Mouse (Mus musculus) erythroid progenitor cell, adult 5-6 weeks (primary cell): ENCODE measurements around the gene Flrt1. TPM values are rescaled to one million over a fixed set of nuclear protein-coding genes. Genes with fewer than 3 reads are reported as not detected.

Source experiments
- ATAC-seq: replicated peaks from 2 replicates; pipeline ENCODE4 v1.8.0; 2016; ENCODE audit warnings: moderate number of reproducible peaks, mild to moderate bottlenecking, moderate TSS enrichment, inconsistent platforms; ENCODE audit not compliant: poor library complexity, low FRiP score, severe bottlenecking
- total RNA-seq, 2 experiments: library from RNA; stranded (forward) in 1 of 2; stranded (reverse) in 1 of 2; fragments of 150-400 nt in 1 of 2; fragments of 186-747, 209-891 nt in 1 of 2; gene quantifications; 2 replicates each; pipeline versions ENCODE4 v1.2.3 to v1.2.4; 2015 to 2017; ENCODE audit warnings: low replicate concordance in 2 of 2

The Flrt1 gene
- total RNA-seq, 2 experiments from 2014 or later: not detected

DNA sequence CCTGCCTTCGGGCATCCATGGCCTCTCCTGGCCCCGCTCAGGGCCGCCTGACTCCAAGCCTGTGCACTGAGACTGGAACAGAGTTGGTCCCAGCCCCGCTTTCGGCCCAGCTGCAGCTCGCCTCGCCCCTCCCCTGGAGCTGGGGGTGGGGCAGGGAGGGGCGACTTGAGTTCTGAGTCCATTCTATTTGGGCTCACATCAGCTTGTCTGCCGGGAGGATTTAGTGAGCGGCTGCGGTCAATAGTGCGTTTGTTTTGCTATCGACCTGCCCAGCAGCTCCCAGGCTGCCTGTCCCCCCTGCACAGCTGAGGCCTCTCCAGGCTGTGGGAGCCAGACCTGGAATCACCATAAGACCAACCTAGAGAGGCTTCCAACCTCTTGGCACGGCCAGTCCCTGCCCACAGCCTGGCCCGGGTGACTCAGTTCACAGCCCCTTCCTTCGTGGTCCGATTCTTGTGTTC lies 29.1 kb upstream of the Flrt1 start:
- no peak for ATAC-seq

DNA sequence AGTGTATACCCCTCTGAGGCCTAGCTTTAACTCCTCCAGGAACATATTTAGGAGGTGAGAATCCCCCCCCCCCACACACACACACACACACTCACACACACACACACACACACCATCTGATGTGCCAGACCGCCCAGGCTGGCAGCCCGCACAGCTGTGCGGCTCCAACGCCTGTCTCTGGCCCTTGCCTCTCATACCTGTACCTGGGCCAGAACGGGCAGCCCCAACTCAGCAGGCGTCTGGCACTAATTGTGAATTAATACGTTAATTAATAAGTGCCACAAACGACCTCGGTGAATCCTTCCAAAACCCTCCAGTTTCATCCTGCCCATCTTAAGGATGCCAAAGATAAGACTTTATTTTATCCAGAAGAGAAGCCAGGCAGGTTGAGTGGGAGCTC lies 27.9 kb upstream of the Flrt1 start:
- ATAC-seq: no peak

DNA sequence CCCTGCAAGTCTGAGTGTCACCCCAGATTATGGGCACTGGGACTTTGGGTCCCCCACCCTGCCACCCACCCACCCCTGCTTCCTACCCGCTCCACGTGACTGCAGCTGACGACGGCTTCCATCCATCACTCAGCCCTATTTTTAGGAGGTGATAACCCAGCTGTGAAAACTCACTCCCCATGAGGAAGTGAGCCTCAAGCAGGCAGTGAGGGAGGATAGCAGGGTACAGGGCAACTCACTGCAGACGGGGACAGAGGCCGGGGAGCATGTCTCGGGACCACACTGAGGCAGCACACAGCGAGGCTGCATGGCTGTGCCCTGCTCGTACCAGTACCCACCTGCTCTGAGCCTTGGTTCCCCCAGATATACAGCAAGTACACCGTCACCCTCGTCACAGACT lies 24.8 kb upstream of the Flrt1 start:
- ATAC-seq: no peak

- ATAC-seq: no peak
Measured at GRCm38 (mm10) chr19:7128551-7129475, 23.3 kb upstream of the Flrt1 start.

GRCm38 (mm10) chr19:7126933-7127332 lies 21.4 kb upstream of the Flrt1 start:
- ATAC-seq: no peak

- no peak for ATAC-seq
Measured at GRCm38 (mm10) chr19:7126209-7126608, 20.7 kb upstream of the Flrt1 start.

GRCm38 (mm10) chr19:7125526-7126156 lies 20.1 kb upstream of the Flrt1 start:
- peak; percentile 11; the same call in 1 of the 2 replicates for ATAC-seq

- ATAC-seq: no peak
Measured at GRCm38 (mm10) chr19:7122698-7123306, 17.3 kb upstream of the Flrt1 start.

DNA sequence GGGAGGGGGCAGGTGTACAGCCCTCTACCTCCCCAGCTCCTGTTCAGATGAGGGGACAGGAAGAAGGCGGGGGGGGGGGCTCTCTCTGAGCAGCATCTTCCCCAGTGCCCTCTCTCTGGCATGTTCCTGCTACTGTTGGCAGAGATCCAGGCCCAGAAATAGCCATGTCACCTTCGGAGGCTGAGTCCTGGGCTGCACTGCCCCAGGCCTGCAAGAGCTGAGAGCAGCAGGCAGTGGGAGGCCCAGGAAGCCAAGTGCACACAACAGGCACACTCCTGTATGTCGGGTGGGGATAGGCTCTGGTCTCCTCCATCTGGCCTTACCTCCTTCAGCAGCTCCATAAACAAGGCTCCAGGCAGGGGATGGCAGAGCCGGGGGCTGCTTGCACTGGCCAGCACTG lies 16.7 kb upstream of the Flrt1 start:
- ATAC-seq: no peak

GRCm38 (mm10) chr19:7121252-7121651 lies 15.7 kb upstream of the Flrt1 start:
- ATAC-seq: no peak

- peak; percentile 40; the same call in 1 of the 2 replicates for ATAC-seq
Measured at GRCm38 (mm10) chr19:7117653-7118307, 12.3 kb upstream of the Flrt1 start.

DNA sequence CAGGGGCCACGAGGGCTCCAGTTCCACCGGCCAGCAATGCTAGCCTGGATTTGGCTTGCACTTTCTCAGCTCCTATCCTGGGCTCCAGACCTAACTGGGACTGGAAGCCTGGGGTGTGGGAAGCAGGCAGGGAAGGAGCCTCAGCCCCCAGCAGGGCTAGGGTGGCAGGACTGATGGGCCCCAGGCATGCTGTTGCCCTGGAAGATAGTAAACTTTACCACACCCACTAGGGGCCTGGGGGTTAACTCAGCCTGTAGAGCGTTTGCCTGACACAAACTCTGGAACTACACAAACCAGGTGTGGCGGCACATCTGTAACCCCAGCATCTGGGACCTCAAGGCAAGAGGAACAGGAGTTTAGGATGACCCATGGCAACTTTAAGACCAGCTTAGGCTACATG lies 11.6 kb upstream of the Flrt1 start:
- no peak for ATAC-seq

DNA sequence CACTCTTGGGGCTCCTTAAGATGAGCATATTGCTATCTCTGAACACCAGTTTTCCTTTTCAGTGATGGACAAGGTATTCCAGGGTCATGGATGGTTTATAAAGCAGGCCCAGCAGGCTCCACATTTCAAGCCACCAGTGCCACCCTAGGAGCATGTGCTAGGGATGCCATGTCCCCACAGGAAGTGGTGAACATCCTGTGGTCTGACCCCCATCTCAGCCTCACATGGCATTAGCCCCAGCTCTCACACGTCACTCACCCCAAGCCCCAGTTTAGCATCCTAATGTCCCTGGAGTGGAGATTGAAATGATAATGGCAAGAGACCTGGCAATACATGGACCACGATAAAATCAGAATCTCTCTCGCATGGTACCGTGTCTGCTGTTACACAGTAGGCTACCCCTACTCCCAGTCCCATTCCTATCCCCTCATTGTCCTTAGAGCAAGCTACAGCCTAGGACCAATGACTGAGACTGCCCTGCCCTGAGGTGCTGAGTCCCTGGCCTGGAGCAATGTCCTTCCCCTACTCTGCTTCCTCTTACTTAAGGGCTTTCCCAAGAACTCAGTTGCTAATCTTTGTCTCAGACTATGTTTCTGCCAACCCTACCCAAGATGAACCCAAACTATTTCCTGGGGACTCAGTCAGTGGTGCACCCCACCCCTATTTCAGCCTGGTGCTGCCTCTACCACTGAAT lies 10.7 kb upstream of the Flrt1 start:
- ATAC-seq: no peak

- no peak for ATAC-seq
Measured at GRCm38 (mm10) chr19:7113574-7113973, 8.0 kb upstream of the Flrt1 start.

DNA sequence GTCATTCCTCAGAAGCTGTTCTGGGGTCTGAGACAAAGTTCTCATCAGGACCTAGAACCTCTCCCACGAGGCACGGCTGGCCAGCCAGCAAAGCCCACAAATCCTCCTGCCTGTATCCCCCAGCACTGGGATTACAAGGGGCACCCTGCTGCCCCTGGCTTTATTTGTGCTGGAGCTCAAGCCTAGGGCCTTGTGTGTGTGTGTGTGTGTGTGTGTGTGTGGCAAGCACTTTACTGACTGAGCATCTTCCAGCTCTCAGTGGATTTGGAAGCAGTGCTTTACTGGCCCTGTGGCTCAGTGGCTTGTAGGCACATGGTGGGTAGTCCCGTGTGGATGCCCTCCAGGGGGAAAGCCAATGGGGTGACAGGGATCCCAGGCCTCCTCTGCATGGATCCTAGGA lies 7.1 kb upstream of the Flrt1 start:
- no peak for ATAC-seq

DNA sequence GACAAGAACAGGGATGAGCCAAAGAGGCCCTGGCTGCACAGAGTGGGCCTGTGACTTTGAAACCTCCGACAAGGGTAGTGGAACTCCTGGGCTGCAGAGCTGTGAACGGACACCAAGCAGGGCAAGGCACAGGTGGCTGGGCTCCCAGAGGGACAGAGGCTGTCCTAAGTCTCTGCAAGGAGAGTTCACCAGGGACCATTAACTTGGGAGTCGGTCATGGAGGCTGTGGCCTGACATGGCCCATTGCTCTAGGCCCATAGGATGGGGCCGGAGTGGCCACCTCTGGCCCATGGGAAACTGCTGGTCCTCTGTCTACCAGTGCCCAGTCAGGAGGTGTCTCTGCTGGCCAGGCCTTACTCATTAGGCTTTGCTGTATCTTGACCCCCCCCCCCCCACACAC lies 6.2 kb upstream of the Flrt1 start:
- no peak for ATAC-seq

DNA sequence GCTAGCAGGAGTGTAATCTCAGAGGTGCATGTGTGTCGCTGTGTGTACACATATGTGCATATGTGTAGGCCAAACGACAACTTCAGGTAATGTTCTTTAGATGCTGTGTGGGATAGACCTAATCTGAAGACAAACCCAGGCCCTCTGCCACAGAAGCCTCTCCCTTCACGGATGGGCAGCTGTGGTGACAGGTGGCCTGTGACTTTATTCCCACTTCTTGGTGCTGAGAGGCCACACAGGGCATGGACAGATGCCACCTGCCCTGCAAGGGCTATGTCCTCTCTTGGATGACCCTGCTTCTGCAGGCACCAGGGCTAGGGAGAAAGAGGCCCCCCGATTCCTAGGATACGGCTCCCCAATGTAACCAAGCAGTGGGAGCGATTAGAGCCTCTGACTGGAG lies 5.8 kb upstream of the Flrt1 start:
- no peak for ATAC-seq

DNA sequence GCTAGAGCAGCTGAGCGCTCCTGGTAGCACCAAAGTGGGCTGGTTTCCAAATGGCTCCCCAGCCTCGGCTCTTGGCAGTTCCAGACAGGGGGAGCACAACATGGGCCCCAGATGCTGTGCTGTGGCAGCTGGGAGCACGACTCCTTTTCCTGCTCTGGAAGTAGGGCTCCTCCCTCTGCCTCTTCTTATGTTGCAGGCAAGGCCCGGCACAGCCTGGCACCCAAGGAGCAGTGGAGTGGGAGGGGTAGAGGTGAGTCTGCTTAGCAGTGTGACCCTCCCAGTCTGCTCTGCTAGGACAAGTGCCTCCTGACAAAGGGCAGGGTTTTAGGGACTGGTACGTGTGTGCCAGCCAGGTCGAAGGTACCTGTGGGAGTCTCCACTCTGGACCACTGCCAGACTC lies 5.3 kb upstream of the Flrt1 start:
- ATAC-seq: no peak

- no peak for ATAC-seq
Measured at GRCm38 (mm10) chr19:7110097-7110496, 4.6 kb upstream of the Flrt1 start.
